Mouse (Mus musculus): ENCODE results near the gene Lrig2. TPM values are rescaled to one million over a fixed set of nuclear protein-coding genes. Genes with fewer than 3 reads are reported as not detected.

Lrig2 gene
- polyA plus RNA-seq, 1 experiment from 2014 or later: 11.2 TPM

- ATAC-seq (replicated peaks; ENCODE audit: low FRiP score, low read depth): peak; percentile 96
Measured at GRCm38 (mm10) chr3:104523333-104523871, 11.7 kb upstream of the Lrig2 start.

DNA sequence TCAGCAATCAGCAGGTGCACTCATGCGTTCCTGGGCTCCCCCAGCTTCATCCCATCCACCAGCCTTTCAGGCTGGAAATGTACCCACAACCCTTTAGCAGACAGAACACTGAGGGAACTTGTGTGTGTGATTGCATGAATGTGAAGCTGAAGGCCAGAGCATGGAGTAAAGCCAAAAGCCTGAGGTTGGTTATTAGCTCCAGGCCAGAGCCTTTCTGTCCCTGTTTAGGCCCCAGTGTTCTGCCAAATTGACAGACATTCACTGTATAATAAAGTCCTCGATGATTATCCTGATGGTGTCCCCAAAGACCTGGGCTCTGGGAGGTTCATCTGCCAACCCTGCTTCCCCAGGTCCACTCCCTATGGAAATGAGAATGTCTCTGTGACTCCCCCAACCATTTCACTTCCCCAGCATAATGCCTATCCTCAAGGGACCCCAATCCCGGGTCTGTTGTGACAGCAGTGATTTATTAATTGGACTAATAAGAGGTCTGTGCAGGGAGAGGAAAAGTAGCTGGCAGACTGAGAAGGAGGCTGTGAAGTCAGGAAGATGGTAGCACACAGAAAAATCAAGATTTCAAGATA is 9.7 kb upstream of the Lrig2 start:
- H3K27me3 ChIP-seq (ENCODE audit: insufficient read depth, low read length): no peaks in the 10 kb centered on the region
- 0 out of 2 replicates have a peak, but pooled peaks cover 3% of the 10 kb centered on the region for H3K4me1 ChIP-seq (replicated peaks; ENCODE audit: insufficient read depth, low read length)
- no peak overlapping the region for H3K4me2 ChIP-seq (ENCODE audit: low read length)
- 42% methylated on average over 3 of the region's 3 CpGs for WGBS
- ATAC-seq (replicated peaks; ENCODE audit: low FRiP score, low read depth) (no peak), DNase-seq (ENCODE audit: low spot score) (no peak)
- H3K4me3 ChIP-seq (replicated peaks; ENCODE audit: low read depth, low read length): no peak overlapping the region
- no peak for TF ChIP-seq CTCF (IDR thresholded peaks at IDR 0.05; ENCODE audit: low read depth)
- H3K36me3 ChIP-seq (ENCODE audit: insufficient read depth, low read length): no peaks in the 10 kb centered on the region
- no peak overlapping the region for H3K27ac ChIP-seq
- no peak overlapping the region for H3K9ac ChIP-seq (ENCODE audit: low read depth, low read length)
- no peaks in the 10 kb centered on the region for H3K9me3 ChIP-seq (replicated peaks; ENCODE audit: low read length)

More at GRCm38 (mm10) chr3:104523333-104523871, 11.7 kb upstream of the Lrig2 start:
- Histone ChIP-seq H3K36me3 (ENCODE audit: insufficient read depth, low read length) (no peaks in the 10 kb centered on the region), H3K4me1 (replicated peaks; ENCODE audit: insufficient read depth, low read length) (0 out of 2 replicates have a peak, but pooled peaks cover 3% of the 10 kb centered on the region), H3K27ac (peak overlapping the region; percentile 81), H3K4me2 (ENCODE audit: low read length) (no peak overlapping the region), H3K9ac (ENCODE audit: low read depth, low read length) (no peak overlapping the region), H3K9me3 (replicated peaks; ENCODE audit: low read length) (no peaks in the 10 kb centered on the region), H3K4me3 (replicated peaks; ENCODE audit: low read depth, low read length) (no peak overlapping the region), H3K27me3 (ENCODE audit: insufficient read depth, low read length) (no peaks in the 10 kb centered on the region)
- TF ChIP-seq CTCF (IDR thresholded peaks at IDR 0.05; ENCODE audit: low read depth): no peak
- WGBS: 28% methylated on average over 4 of the region's 4 CpGs
- peak; percentile 59 for DNase-seq (ENCODE audit: low spot score)

GRCm38 (mm10) chr3:104520471-104520870 is 8.8 kb upstream of the Lrig2 start:
- Histone ChIP-seq H3K4me2 (ENCODE audit: low read length) (no peak overlapping the region), H3K4me3 (replicated peaks; ENCODE audit: low read depth, low read length) (no peak overlapping the region), H3K9ac (ENCODE audit: low read depth, low read length) (no peak overlapping the region), H3K27me3 (ENCODE audit: insufficient read depth, low read length) (no peaks in the 10 kb centered on the region), H3K9me3 (replicated peaks; ENCODE audit: low read length) (no peaks in the 10 kb centered on the region), H3K4me1 (replicated peaks; ENCODE audit: insufficient read depth, low read length) (0 out of 2 replicates have a peak, but pooled peaks cover 3% of the 10 kb centered on the region), H3K27ac (no peak overlapping the region), H3K36me3 (ENCODE audit: insufficient read depth, low read length) (no peaks in the 10 kb centered on the region)
- ATAC-seq (replicated peaks; ENCODE audit: low FRiP score, low read depth) (no peak), DNase-seq (ENCODE audit: low spot score) (no peak)
- TF ChIP-seq CTCF (IDR thresholded peaks at IDR 0.05; ENCODE audit: low read depth): no peak
- WGBS: 56% methylated on average over 3 of the region's 3 CpGs

GRCm38 (mm10) chr3:104518931-104519330 is 7.2 kb upstream of the Lrig2 start:
- Histone ChIP-seq H3K4me1 (replicated peaks; ENCODE audit: insufficient read depth, low read length) (0 out of 2 replicates have a peak, but pooled peaks cover 3% of the 10 kb centered on the region), H3K9me3 (replicated peaks; ENCODE audit: low read length) (no peaks in the 10 kb centered on the region), H3K4me3 (replicated peaks; ENCODE audit: low read depth, low read length) (no peak overlapping the region), H3K4me2 (ENCODE audit: low read length) (no peak overlapping the region), H3K27ac (peak overlapping the region; percentile 20; the same call in 1 of the 2 replicates), H3K36me3 (ENCODE audit: insufficient read depth, low read length) (no peaks in the 10 kb centered on the region), H3K27me3 (ENCODE audit: insufficient read depth, low read length) (no peaks in the 10 kb centered on the region), H3K9ac (ENCODE audit: low read depth, low read length) (no peak overlapping the region)
- TF ChIP-seq CTCF (IDR thresholded peaks at IDR 0.05; ENCODE audit: low read depth): peak; percentile 52
- peak; percentile 73 for ATAC-seq (replicated peaks; ENCODE audit: low FRiP score, low read depth)
- 51% methylated on average over 6 of the region's 6 CpGs for WGBS
- peak; percentile 58 for DNase-seq (ENCODE audit: low spot score)

DNA sequence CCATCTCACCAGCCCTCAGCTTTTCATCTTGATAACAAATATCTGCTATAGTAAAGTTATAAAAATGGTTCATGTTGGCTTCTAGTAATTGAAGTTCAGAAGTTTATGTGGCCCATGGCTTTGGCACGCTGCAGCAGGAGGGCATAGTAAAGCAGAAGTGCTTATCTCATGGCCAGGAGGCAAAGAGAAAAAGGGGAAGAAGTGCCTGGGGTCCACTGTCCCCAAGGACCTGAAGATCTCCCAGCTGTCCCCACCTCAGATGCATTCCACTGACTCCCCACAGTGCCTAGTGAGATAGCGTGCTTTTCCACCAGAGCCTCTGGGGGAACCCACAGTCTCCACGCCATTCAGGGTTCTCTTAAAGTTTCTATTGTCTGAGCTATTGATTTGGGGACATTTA is 6.7 kb upstream of the Lrig2 start:
- Histone ChIP-seq H3K27me3 (ENCODE audit: insufficient read depth, low read length) (no peaks in the 10 kb centered on the region), H3K27ac (no peak overlapping the region), H3K4me1 (replicated peaks; ENCODE audit: insufficient read depth, low read length) (0 out of 2 replicates have a peak, but pooled peaks cover 3% of the 10 kb centered on the region), H3K4me2 (ENCODE audit: low read length) (no peak overlapping the region), H3K9me3 (replicated peaks; ENCODE audit: low read length) (no peaks in the 10 kb centered on the region), H3K4me3 (replicated peaks; ENCODE audit: low read depth, low read length) (no peak overlapping the region), H3K9ac (ENCODE audit: low read depth, low read length) (no peak overlapping the region), H3K36me3 (ENCODE audit: insufficient read depth, low read length) (no peaks in the 10 kb centered on the region)
- WGBS: 87% methylated on average over 3 of the region's 3 CpGs
- DNase-seq (ENCODE audit: low spot score) (no peak), ATAC-seq (replicated peaks; ENCODE audit: low FRiP score, low read depth) (no peak)
- no peak for TF ChIP-seq CTCF (IDR thresholded peaks at IDR 0.05; ENCODE audit: low read depth)

- no peaks in the 10 kb centered on the region for H3K9me3 ChIP-seq (replicated peaks; ENCODE audit: low read length)
- no peak for ATAC-seq (replicated peaks; ENCODE audit: low FRiP score, low read depth)
- WGBS: 84% methylated on average over 5 of the region's 5 CpGs
Measured at GRCm38 (mm10) chr3:104517161-104517560, 5.4 kb upstream of the Lrig2 start.

More at GRCm38 (mm10) chr3:104517161-104517560, 5.4 kb upstream of the Lrig2 start:
- Histone ChIP-seq H3K9ac (ENCODE audit: low read depth, low read length) (no peak overlapping the region), H3K4me1 (replicated peaks; ENCODE audit: insufficient read depth, low read length) (no peaks in the 10 kb centered on the region; the same call in 1 of the 2 replicates), H3K4me3 (replicated peaks; ENCODE audit: low read depth, low read length) (no peak overlapping the region), H3K27ac (no peak overlapping the region), H3K27me3 (ENCODE audit: insufficient read depth, low read length) (no peaks in the 10 kb centered on the region), H3K36me3 (ENCODE audit: insufficient read depth, low read length) (no peaks in the 10 kb centered on the region), H3K4me2 (ENCODE audit: low read length) (no peak overlapping the region)
- peak; percentile 43; the same call in 1 of the 2 replicates for TF ChIP-seq CTCF (IDR thresholded peaks at IDR 0.05; ENCODE audit: low read depth)
- DNase-seq (ENCODE audit: low spot score): no peak
